Mouse (Mus musculus): ENCODE measurements around the gene Sdk2. TPM values are rescaled to one million over a fixed set of nuclear protein-coding genes. Genes with fewer than 3 reads are reported as not detected.

Sdk2 gene
- 2.1 and 3.6 TPM in 2 replicates for polyA plus RNA-seq (2015; fragmentation: Nextera tagmentation; extraction: Ambion mirVana)

DNA sequence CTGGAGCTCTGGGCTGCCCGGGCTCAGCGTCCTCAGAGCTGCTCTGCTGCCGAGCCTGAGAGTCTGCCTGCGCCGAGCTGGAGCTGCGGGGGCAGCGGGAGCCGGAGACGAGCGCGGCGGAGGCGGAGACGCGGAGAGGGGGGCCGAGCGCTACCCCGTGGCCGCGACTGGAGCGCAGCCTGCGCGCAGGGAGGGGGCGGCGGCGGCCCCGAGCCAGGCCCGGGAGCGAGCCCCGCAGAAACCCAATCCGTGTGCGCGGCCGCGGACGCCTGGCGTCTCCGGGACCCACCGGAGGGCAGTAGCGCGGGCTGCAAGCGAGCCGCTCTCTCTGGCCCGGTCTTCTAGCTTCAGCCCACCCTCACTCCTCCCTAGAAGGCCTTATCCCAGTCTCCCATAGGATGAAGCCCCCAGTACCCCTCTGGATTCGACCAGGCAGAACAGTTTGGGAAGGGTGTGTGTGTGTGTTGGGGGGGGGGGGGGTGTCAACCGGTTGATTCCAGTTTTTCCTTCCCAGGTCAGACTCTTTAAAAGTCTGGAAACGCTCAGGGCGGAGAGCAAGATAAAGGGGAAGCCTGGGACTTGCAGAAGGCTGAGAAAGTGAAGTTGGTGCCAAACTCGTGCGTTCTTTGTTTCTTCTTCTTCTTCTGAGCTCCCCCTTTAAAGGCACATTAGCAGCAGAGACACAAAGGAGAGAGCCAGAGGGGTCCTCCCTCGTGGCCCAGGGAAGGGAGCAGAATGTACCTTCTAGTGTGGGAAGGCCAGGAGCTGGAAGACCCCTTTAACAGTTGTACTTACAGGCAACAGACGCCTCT is at the start of gene Sdk2:
TSS of gene Sdk2 (minus strand) at position 96 of the 812 bp plus-strand sequence.

DNA sequence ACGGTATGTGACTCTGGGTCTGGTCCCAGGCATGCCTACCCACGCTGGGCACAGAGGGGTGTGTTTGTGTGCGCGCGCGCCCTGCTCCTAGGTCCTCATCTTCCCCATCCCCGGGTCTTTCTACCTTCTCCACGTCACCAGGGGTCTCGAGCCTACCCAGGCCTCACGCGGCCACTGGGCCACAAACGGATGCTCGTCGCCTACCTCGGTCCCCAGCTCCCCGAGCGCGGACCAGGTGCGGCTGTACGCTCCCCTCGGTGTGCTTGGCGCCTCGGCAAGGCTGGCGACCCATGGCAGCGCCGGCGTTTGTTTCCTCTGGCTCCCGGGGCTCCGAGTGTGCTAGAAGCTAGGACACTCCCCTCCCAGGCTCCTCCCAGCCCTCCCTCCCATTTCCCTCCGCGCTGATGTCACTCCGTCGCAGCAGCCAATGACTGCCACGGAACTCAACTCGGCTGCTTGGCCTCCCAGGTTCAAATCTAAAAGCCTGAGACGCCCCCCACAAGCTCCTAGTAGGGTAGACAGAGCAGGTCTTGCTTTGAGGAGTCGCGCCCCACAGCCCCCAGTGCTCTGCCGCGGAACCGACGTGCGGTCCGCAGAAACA is 315.3 kb downstream of the Sdk2 start, which contains the start of gene Cdc42ep4:
TSS of gene Cdc42ep4 (minus strand) at position 398 of the 601 bp plus-strand sequence.

